ENCODE assay signal across 17 mouse cellular contexts in the genomic region with DNA sequence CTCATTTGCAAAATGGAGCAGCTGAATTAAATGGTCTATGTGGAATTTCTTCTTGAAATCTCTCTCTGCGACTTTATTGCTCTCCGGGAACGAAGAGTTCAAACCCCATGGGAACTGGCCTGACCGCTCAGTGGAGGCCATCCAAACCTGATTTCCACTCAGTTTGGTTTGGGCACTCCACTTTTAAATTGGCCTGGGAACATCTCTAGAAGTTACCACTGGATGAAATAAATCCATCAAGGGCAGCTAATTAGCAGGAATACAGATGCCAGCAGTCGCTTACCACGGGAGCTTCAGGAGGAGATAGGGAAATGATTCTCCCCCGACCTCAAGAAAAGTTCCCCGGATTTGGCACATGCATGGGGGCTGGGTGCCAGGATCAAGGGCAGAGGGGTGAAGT. TPM values are rescaled to one million over a fixed set of nuclear protein-coding genes. Genes with fewer than 3 reads are reported as not detected.
A peak's percentile ranks its signal among the peaks of the same experiment; 100 is the strongest.
DNase-seq lines count a peak whose midpoint lies in the region; ATAC-seq and TF ChIP-seq lines count a peak whose summit lies in the region.
"Had no signal": no experiment of that assay in that cellular context is flagged by ENCODE, and none has a peak within 500 bp of the region (broad histone marks: within the 10 kb centered on the region; RNA-seq: fewer than 3 reads in every experiment).

No protein-coding gene starts in this region.

- DNase-seq in heart, adult 18-20 months: peak; percentile 40 to 44
- no peak for DNase-seq in heart, adult 9 months (ENCODE audit: low spot score in 2 of 2)
- DNase-seq in kidney, postnatal 36 days: peak; percentile 14 to 23
- DNase-seq in kidney, adult 11 months: no peak
- peak; percentile 54 for DNase-seq in testis, postnatal 10 days (ENCODE audit: low spot score)
- no peak for DNase-seq in testis, postnatal 14 days (ENCODE audit: low spot score)
- no peak for DNase-seq in stomach, postnatal 0 days (ENCODE audit: low spot score)
- no peak for DNase-seq in midbrain, embryonic 10.5 days (ENCODE audit: low spot score)
- DNase-seq: B cell, adult 2 months; cerebellum, adult 11-12 months; layer of hippocampus, postnatal 36 days; right cerebral cortex, postnatal 4 days had no signal

- H3K4me2 ChIP-seq in stomach, postnatal 0 days (replicated peaks; ENCODE audit: low read depth): no peak overlapping the region
- H3K4me2 ChIP-seq: forebrain, embryonic 12.5 days had no signal

- no peaks in the 10 kb centered on the region for H3K9me3 ChIP-seq in stomach, postnatal 0 days (ENCODE audit: control insufficient read depth, low read length)
- no peaks in the 10 kb centered on the region for H3K9me3 ChIP-seq in midbrain, embryonic 10.5 days (replicated peaks)
- H3K9me3 ChIP-seq: embryonic facial prominence, embryonic 12.5 days; forebrain, embryonic 12.5 days had no signal

- H3K27me3 ChIP-seq in stomach, postnatal 0 days (ENCODE audit: control insufficient read depth, insufficient read depth, low read length): no peaks in the 10 kb centered on the region
- no peaks in the 10 kb centered on the region for H3K27me3 ChIP-seq in midbrain, embryonic 10.5 days (ENCODE audit: low read depth, poor library complexity, severe bottlenecking)
- H3K27me3 ChIP-seq: embryonic facial prominence, embryonic 12.5 days; forebrain, embryonic 12.5 days had no signal

- 65% methylated on average over 8 of the region's 8 CpGs for WGBS in stomach, postnatal 0 days
- WGBS in midbrain, embryonic 10.5 days: 92% methylated on average over 8 of the region's 8 CpGs

- no peak for TF ChIP-seq CTCF in stomach, postnatal 0 days (IDR thresholded peaks at IDR 0.05; ENCODE audit: low read depth)

- peak overlapping the region; percentile 81 for H3K27ac ChIP-seq in stomach, postnatal 0 days (replicated peaks)
- H3K27ac ChIP-seq in midbrain, embryonic 10.5 days (replicated peaks): no peak overlapping the region; the same call in 1 of the 2 replicates
- H3K27ac ChIP-seq: forebrain, embryonic 12.5 days; hindbrain, postnatal 0 days had no signal

- no peak for ATAC-seq in stomach, postnatal 0 days (ENCODE audit: low FRiP score, low TSS enrichment)
- ATAC-seq: hindbrain, postnatal 0 days had no signal

- 0 out of 2 replicates have a peak, but pooled peaks cover 5% of the 10 kb centered on the region for H3K4me1 ChIP-seq in stomach, postnatal 0 days (replicated peaks; ENCODE audit: control insufficient read depth, insufficient read depth)
- peaks cover 22% of the 10 kb centered on the region for H3K4me1 ChIP-seq in midbrain, embryonic 10.5 days

- TF ChIP-seq EP300 in stomach, postnatal 0 days (optimal IDR thresholded peaks at IDR 0.05): no peak

- H3K36me3 ChIP-seq in stomach, postnatal 0 days (ENCODE audit: control insufficient read depth, insufficient read depth, low read length): no peaks in the 10 kb centered on the region
- H3K36me3 ChIP-seq in midbrain, embryonic 10.5 days: no peaks in the 10 kb centered on the region
- H3K36me3 ChIP-seq: embryonic facial prominence, embryonic 12.5 days; forebrain, embryonic 12.5 days had no signal

- H3K9ac ChIP-seq in stomach, postnatal 0 days (ENCODE audit: low read length): no peak overlapping the region
- H3K9ac ChIP-seq: embryonic facial prominence, embryonic 12.5 days; forebrain, embryonic 12.5 days had no signal

- no peak overlapping the region for H3K4me3 ChIP-seq in stomach, postnatal 0 days (ENCODE audit: low read depth, low read length)
- H3K4me3 ChIP-seq in midbrain, embryonic 10.5 days: no peak overlapping the region
- H3K4me3 ChIP-seq: embryonic facial prominence, embryonic 12.5 days; forebrain, embryonic 12.5 days; heart, adult 2 months; megakaryocyte, embryonic 14.5 days had no signal

RNA-seq across cellular contexts. Expression of gene Frmd6, which starts 26.8 kb away (rescaled TPM):
- 10 to 100 TPM; 36.7 to 37.1 TPM for total RNA-seq in heart, adult 18-20 months (2021)
- 17.1 and 17.2 TPM in 2 replicates for polyA plus RNA-seq in stomach, postnatal 0 days (2015; fragmentation: Nextera tagmentation; extraction: Ambion mirVana)
- polyA plus RNA-seq in midbrain, embryonic 10.5 days (2016; fragmentation: Nextera tagmentation; extraction: Ambion mirVana): 18.0 and 19.2 TPM in 2 replicates

Comparison
In these comparisons a context has a peak if more than half of its experiments do, and no peak if none do; other contexts are left out.
1. DNase-seq: peak in heart, adult 18-20 months (2 of 2), kidney, postnatal 36 days (2 of 2) and testis, postnatal 10 days (single experiment); none in heart, adult 9 months (0 of 2), kidney, adult 11 months (single experiment), testis, postnatal 14 days (single experiment), stomach, postnatal 0 days (single experiment) and midbrain, embryonic 10.5 days (single experiment).